Mouse (Mus musculus): Measurements from ENCODE around the gene Cryba2.

DNA sequence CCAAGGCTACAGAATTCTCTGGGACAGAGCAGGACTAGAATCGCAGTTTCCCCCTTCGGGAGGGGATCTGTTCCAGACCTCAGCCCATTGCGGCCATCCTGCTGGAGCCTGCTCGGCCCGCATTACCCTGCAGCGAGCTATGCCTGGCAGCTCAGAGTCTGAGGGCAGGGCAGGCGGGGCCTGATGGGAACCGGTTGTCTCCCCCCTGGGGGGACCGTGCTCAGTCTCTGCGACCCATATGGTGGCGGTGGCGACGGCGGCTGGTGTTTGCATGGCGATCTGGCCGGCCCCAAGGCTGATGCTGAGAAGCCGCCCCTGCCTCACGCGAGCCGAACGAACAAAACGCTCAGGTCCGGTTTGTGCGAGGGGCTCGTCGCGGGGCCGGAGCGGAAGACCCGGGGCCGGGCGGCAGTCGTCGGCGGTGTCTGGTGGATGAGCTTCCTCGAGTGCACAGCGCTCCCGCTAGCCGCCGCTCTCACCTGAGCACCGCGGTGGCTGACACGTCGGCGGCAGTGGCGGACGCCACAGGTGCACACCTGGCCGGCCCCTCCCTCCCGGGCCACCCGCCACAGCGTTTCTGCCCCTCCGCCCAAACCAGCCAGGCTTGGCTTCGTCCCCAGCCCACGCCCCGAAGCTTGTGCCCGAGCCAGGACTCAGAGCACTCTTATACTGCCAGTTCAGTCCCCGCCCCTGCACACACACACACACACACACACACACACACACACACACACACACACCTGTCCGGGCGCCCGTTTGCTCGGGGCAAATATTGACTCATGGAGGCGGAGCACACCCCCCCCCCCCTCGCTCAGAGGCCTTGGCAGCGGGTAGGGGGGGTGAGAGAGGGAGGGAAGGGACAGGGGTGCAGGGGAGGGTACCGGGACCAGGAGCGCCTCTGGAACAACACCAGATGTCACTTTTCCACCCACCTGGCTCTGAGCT, 7.7 kb upstream of the Cryba2 start:
- TF ChIP-seq FLI1 (IDR thresholded peaks at IDR 0.05; ENCODE audit: low read length) (no peak), GATA1 (IDR thresholded peaks at IDR 0.05; ENCODE audit: borderline replicate concordance, low read length) (no peak)
